Mouse (Mus musculus) hindbrain, embryonic 15.5 days (tissue): ENCODE measurements at regions not wholly inside any gene's neighbourhood (a gene's known extent, or its start where the extent isn't known, plus 50 kb on each side); places are given as distances from the start of the nearest gene placed in this dataset.

Experiments used
- ATAC-seq: fragments of 200-750 bp; cut with Nextera tagmentation; 2 replicates; pipeline ENCODE4 v1.8.0; 2017; ENCODE audit warnings: low read depth, moderate number of reproducible peaks, moderate TSS enrichment; ENCODE audit not compliant: low FRiP score
- H3K27ac ChIP-seq: fragments of 300-500 bp; sonication (generic); replicated peaks from 2 replicates; pipeline ENCODE4 v1.5.1; 2015; ENCODE audit warnings: mild to moderate bottlenecking, inconsistent platforms
- H3K27me3 ChIP-seq: fragments of 300-500 bp; sonication (generic); 2 replicates; pipeline ENCODE4 v1.6.1; 2015; ENCODE audit warnings: control low read depth, inconsistent platforms
- H3K36me3 ChIP-seq: fragments of 300-500 bp; sonication (generic); 2 replicates; pipeline ENCODE4 v1.6.1; 2015; ENCODE audit warnings: control low read depth, inconsistent platforms
- H3K4me1 ChIP-seq: fragments of 300-500 bp; sonication (generic); replicated peaks from 2 replicates; pipeline ENCODE4 v1.6.1; 2015; ENCODE audit warnings: control low read depth, inconsistent platforms
- H3K4me2 ChIP-seq: fragments of 300-500 bp; sonication (generic); 2 replicates; pipeline ENCODE4 v1.6.1; 2015; ENCODE audit warnings: moderate library complexity, mild to moderate bottlenecking, inconsistent platforms
- H3K4me3 ChIP-seq: fragments of 300-500 bp; sonication (generic); 2 replicates; pipeline ENCODE4 v1.5.1; 2015; ENCODE audit warnings: mild to moderate bottlenecking, inconsistent platforms
- H3K9ac ChIP-seq: fragments of 300-500 bp; sonication (generic); 2 replicates; pipeline ENCODE4 v1.6.1; 2015; ENCODE audit warnings: inconsistent platforms
- H3K9me3 ChIP-seq: fragments of 300-500 bp; sonication (generic); 2 replicates; pipeline ENCODE4 v1.6.1; 2016; ENCODE audit warnings: control low read depth, inconsistent platforms
- WGBS: fragments of 180-500 bp; shearing (Covaris S2); methylation state at CpG from one replicate; pipeline ENCODE4 v1.1.7; 2015; 5-methylcytosine and 5-hydroxymethylcytosine counted together

DNA sequence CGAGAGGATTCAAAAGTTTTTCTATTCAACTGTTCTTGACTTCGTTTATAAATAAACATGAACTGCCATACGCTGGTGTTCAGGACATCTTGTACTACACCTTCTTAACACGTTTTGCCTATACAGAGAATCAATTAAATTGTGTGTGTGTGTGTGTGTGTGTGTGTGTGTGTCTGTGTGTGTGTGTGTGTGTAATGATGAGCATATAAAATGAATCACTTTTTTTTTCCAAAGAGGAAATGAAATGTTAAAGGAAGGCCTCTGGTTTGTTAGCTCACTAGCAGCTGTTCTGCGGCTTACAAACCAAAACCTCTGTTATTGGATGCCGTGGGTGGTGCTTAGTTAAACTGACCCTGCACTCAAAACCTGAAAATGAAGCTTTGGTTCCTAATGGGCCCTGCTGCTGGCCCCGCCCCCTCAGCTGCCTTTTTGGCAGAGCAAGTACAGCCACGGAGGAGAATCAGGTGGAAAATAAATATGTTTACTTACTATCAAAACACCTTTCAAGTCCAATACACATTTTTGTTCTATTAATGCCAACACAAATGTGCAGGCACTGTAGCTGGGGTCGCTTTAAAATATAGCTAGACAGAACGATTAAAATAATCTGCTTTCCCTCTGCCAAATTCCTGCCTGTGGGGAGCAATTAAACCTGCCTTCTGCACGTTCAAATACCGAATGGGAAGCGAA, 65.5 kb upstream of the Tmco5 start:
- Histone ChIP-seq H3K4me2 (no peak overlapping the region), H3K27ac (no peak overlapping the region), H3K4me1 (peaks cover 10% of the 10 kb centered on the region; the same call in 1 of the 2 replicates), H3K9me3 (no peaks in the 10 kb centered on the region), H3K9ac (no peak overlapping the region), H3K27me3 (no peaks in the 10 kb centered on the region), H3K4me3 (no peak overlapping the region), H3K36me3 (no peaks in the 10 kb centered on the region)
- WGBS, result 38% methylated on average over 13 of the region's 13 CpGs
- ATAC-seq, result no peak

GRCm38 (mm10) chr2:116813559-116813895, 65.0 kb upstream of the Tmco5 start:
- no peaks in the 10 kb centered on the region for H3K9me3 ChIP-seq
- no peak overlapping the region for H3K9ac ChIP-seq
- no peak overlapping the region for H3K4me3 ChIP-seq
- 0 out of 2 replicates have a peak, but pooled peaks cover 2% of the 10 kb centered on the region for H3K27me3 ChIP-seq
- no peaks in the 10 kb centered on the region for H3K36me3 ChIP-seq
- no peak for ATAC-seq
- 60% methylated on average over 5 of the region's 5 CpGs for WGBS
- H3K27ac ChIP-seq, result no peak overlapping the region
- H3K4me2 ChIP-seq, result no peak overlapping the region
- peaks cover 12% of the 10 kb centered on the region; the same call in 1 of the 2 replicates for H3K4me1 ChIP-seq

GRCm38 (mm10) chr2:116817134-116817533, 61.4 kb upstream of the Tmco5 start:
- H3K27me3 ChIP-seq, result 0 out of 2 replicates have a peak, but pooled peaks cover 2% of the 10 kb centered on the region
- H3K4me2 ChIP-seq, result no peak overlapping the region
- peaks cover 37% of the 10 kb centered on the region for H3K4me1 ChIP-seq
- 47% methylated on average over 6 of the region's 6 CpGs for WGBS
- no peaks in the 10 kb centered on the region for H3K36me3 ChIP-seq
- no peak for ATAC-seq
- H3K9ac ChIP-seq, result no peak overlapping the region
- no peaks in the 10 kb centered on the region for H3K9me3 ChIP-seq
- no peak overlapping the region for H3K27ac ChIP-seq
- H3K4me3 ChIP-seq, result no peak overlapping the region

GRCm38 (mm10) chr2:116817561-116817960, 60.9 kb upstream of the Tmco5 start:
- Histone ChIP-seq H3K27ac (peak overlapping the region; percentile 42; the same call in 1 of the 2 replicates), H3K36me3 (no peaks in the 10 kb centered on the region), H3K9me3 (no peaks in the 10 kb centered on the region), H3K27me3 (0 out of 2 replicates have a peak, but pooled peaks cover 2% of the 10 kb centered on the region), H3K4me3 (no peak overlapping the region), H3K4me2 (peak overlapping the region; percentile 33; the same call in 1 of the 2 replicates), H3K4me1 (peaks cover 37% of the 10 kb centered on the region), H3K9ac (no peak overlapping the region)
- no peak for ATAC-seq
- WGBS, result 48% methylated on average over 9 of the region's 9 CpGs

GRCm38 (mm10) chr2:116818550-116818949, 59.9 kb upstream of the Tmco5 start:
- ATAC-seq, result no peak
- Histone ChIP-seq H3K4me2 (no peak overlapping the region), H3K9me3 (no peaks in the 10 kb centered on the region), H3K9ac (no peak overlapping the region), H3K36me3 (no peaks in the 10 kb centered on the region), H3K4me3 (no peak overlapping the region), H3K27me3 (0 out of 2 replicates have a peak, but pooled peaks cover 2% of the 10 kb centered on the region), H3K27ac (peak overlapping the region; percentile 65), H3K4me1 (peaks cover 32% of the 10 kb centered on the region)
- WGBS, result 39% methylated on average over 2 of the region's 2 CpGs

DNA sequence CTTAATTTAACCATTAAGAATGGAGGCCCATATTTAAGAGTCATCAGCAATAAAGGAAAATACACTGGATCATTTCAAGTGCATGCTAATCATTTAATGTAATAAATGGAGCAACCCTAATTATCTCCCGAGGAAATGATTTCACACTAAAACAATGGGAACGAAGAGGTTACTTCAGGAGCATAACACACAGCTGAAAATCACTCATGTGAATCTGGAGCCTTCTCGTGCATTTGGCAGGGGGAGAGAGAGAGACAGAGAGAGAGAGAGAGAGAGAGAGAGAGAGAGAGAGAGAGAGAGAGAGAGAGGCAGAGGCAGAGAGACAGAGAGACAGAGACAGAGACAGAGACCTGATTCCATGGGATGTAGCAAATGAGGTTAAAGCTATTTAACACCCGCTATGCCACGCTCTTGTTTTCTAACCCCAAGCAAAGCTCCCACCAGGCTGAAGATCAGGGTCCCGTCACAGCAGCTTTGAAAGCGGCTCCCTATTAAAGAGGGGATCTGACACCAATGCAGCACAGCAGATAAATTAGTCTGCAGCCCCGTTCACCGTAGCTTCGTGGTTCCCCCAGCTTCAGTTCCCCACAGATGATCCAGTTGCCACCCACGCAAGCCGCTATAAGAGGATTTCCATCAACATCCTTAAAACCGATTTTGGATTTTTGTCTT, 59.3 kb upstream of the Tmco5 start:
- ATAC-seq, result no peak
- H3K4me2 ChIP-seq, result peak overlapping the region; percentile 32; the same call in 1 of the 2 replicates
- no peaks in the 10 kb centered on the region for H3K36me3 ChIP-seq
- WGBS, result 31% methylated on average over 13 of the region's 13 CpGs
- H3K27ac ChIP-seq, result peak overlapping the region; percentile 65
- no peaks in the 10 kb centered on the region for H3K9me3 ChIP-seq
- H3K9ac ChIP-seq, result no peak overlapping the region
- H3K27me3 ChIP-seq, result 0 out of 2 replicates have a peak, but pooled peaks cover 2% of the 10 kb centered on the region
- H3K4me1 ChIP-seq, result peaks cover 32% of the 10 kb centered on the region
- no peak overlapping the region for H3K4me3 ChIP-seq

DNA sequence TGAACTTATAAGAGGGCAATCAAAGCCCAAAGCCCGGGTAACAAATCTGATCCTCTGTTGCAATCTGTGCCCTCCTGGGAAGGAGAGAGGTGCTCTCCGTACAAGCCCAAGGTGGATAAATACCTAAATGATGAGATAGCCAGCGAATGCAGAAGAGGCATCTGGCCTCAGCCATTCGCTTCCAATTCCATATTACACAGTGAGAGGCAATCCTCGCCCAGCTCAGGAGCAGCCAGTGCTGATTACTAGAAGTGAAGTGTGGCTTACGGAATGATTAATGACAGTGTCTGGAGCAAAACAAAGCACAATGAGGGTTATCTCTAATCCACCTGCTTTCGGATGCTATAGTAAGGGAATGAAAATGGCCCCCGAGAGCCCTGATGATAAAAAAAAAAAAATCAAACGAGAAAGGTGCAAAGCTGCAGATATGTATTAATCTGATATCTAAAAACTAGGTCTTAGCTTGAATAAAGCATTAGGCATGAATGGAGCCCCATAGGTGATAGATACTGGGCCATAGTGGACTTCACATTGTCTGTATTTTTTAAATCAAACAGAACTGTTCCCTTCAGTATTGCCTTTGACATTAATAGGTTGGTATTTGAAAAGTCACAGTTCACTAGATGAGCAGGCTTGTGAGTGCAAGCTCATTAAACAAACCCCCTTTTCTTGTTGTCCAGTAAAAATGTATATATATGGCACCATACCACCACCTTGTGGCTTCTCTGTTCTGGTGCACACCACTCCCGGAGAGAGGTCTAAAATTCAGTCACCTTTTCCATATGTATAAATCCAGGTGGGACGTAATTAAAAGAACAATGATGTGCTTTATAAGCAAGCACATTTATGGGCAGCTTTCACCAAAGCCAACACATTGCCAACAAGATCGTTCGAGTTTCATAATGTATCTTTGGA, 57.4 kb upstream of the Tmco5 start:
- Histone ChIP-seq H3K27ac (peak overlapping the region; percentile 75), H3K4me2 (peak overlapping the region; percentile 33), H3K27me3 (0 out of 2 replicates have a peak, but pooled peaks cover 2% of the 10 kb centered on the region), H3K36me3 (no peaks in the 10 kb centered on the region), H3K9me3 (no peaks in the 10 kb centered on the region), H3K4me3 (no peak overlapping the region), H3K9ac (peak overlapping the region; percentile 28; the same call in 1 of the 2 replicates), H3K4me1 (peaks cover 32% of the 10 kb centered on the region)
- WGBS, result 44% methylated on average over 13 of the region's 13 CpGs
- peak; percentile 84 for ATAC-seq
